Mouse (Mus musculus): ENCODE data around the gene Rabgap1l. TPM values are rescaled to one million over a fixed set of nuclear protein-coding genes. Genes with fewer than 3 reads are reported as not detected.

Gene Rabgap1l
- polyA plus RNA-seq, 1 experiment, result 12.9 TPM

DNA sequence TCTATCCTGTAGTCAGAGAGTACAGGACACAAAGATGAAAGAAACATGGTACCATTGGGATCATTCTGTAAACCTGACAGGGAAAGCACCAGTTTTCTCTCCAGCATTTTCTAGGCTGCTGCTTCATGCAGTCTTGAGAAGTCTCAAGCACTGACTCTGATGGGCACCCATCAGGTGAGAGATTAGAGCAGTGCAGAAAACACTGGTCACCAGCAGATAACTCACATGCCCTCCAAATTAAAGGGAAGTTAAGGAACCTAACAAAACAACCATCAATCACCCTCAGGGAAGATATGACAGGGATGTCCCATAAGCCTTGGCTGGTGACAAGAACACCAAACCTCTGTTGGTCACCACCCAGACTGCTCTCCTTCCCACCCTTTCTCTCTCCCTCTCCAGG, 285.2 kb downstream of the Rabgap1l start:
- TF ChIP-seq POLR2A (IDR thresholded peaks at IDR 0.05; ENCODE audit: low read depth, low read length) (no peak), CTCF (conservative IDR thresholded peaks at IDR 0.05; ENCODE audit: insufficient read depth, insufficient read length, low read depth, low read length) (no peak)
- Histone ChIP-seq H3K4me3 (ENCODE audit: insufficient read depth, low read depth, low read length) (no peak overlapping the region), H3K27ac (ENCODE audit: insufficient read depth, low read depth, low read length) (no peak overlapping the region), H3K36me3 (ENCODE audit: control insufficient read depth, insufficient read depth, low read length) (no peaks in the 10 kb centered on the region), H3K4me1 (ENCODE audit: control insufficient read depth, insufficient read depth, low read length) (no peaks in the 10 kb centered on the region), H3K27me3 (replicated peaks; ENCODE audit: control insufficient read depth, insufficient read depth, low read length) (no peaks in the 10 kb centered on the region)
- no peak for DNase-seq

DNA sequence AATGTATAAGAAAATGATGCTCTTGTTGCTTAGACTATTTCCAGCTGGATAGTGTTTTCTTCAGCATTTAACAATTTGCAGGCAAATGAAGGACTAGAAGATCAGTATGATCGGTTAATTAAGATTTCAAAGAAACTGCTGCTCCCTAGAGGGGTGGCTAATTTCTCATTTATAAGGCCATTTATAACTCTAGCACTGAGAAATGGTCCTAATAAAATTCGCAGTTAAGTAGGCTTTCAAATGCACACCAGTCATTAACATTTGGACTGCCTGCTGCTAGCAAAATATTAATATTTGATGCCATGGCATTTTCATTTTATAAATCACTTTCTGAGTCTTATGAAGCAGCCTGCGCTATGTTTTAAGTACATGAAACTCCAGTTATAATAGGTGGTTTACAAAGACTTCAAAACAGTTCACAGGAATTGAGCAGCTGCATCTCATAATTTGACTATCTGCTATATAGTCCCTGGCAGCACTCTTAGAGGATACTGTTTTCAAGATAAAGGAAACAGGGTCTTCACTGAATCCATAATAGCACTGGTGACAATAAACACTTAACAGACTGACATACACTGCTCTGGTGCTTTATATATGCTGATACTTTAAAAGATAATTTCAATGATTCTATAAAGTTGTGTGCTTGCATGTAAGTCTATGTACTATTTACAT, 296.0 kb downstream of the Rabgap1l start:
- 78% methylated on average over 3 of the region's 3 CpGs for WGBS
- H3K4me3 ChIP-seq (ENCODE audit: insufficient read depth, low read depth, low read length), result no peak overlapping the region

DNA sequence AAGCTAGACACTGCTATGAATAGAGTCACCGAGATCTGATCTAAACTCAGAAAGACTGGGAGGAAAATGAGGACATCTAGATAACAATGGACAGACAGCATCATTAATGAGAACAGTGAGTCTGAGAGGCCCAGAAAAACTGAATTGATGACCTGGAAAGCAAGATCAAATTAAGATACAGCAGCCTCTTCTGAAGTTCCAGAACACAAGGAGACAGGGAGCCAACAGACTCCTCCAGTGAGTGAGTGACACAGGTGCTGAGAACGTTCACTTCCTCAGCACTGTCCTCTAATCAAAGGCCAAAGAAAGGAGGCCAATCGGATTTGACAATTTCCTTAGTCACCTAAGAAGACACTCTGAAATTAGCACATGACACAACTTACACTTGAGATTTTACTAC, 307.3 kb downstream of the Rabgap1l start:
- Histone ChIP-seq H3K4me3 (ENCODE audit: insufficient read depth, low read depth, low read length) (no peak overlapping the region), H3K4me1 (ENCODE audit: control insufficient read depth, insufficient read depth, low read length) (no peaks in the 10 kb centered on the region), H3K27me3 (replicated peaks; ENCODE audit: control insufficient read depth, insufficient read depth, low read length) (no peaks in the 10 kb centered on the region), H3K36me3 (ENCODE audit: control insufficient read depth, insufficient read depth, low read length) (no peaks in the 10 kb centered on the region), H3K27ac (ENCODE audit: insufficient read depth, low read depth, low read length) (no peak overlapping the region)
- TF ChIP-seq CTCF (conservative IDR thresholded peaks at IDR 0.05; ENCODE audit: insufficient read depth, insufficient read length, low read depth, low read length) (no peak), POLR2A (IDR thresholded peaks at IDR 0.05; ENCODE audit: low read depth, low read length) (no peak)
- DNase-seq, result no peak
- 63% methylated on average over 3 of the region's 3 CpGs for WGBS

More for the DNA sequence above, 296.0 kb downstream of the Rabgap1l start:
- no peak for TF ChIP-seq POLR2A (IDR thresholded peaks at IDR 0.05; ENCODE audit: low read depth, low read length)
- no peak for TF ChIP-seq CTCF (conservative IDR thresholded peaks at IDR 0.05; ENCODE audit: insufficient read depth, insufficient read length, low read depth, low read length)
- no peaks in the 10 kb centered on the region for H3K4me1 ChIP-seq (ENCODE audit: control insufficient read depth, insufficient read depth, low read length)
- no peak for DNase-seq
- H3K36me3 ChIP-seq (ENCODE audit: control insufficient read depth, insufficient read depth, low read length), result no peaks in the 10 kb centered on the region
- no peaks in the 10 kb centered on the region for H3K27me3 ChIP-seq (replicated peaks; ENCODE audit: control insufficient read depth, insufficient read depth, low read length)
- H3K27ac ChIP-seq (ENCODE audit: insufficient read depth, low read depth, low read length), result no peak overlapping the region

DNA sequence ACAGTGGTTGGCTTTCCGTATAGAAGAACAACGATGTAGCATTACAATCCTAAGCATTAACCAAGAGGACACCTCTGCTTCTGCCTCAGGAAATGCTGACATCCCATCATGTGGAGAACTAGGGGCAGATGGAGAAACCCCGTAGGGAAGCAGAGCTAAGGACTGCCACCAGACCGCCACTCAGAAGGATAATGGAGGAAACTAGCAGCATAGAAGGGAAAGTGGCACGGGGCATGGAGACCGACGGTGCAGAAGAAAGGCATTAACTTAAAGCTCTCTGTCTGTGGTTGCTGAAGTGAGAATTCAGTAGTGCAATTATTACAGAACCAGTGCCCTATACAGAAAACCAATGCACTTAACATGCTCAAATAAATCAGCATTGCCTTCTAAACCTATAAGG, 308.0 kb downstream of the Rabgap1l start:
- no peak for DNase-seq
- 88% methylated on average over 7 of the region's 7 CpGs for WGBS
- no peaks in the 10 kb centered on the region for H3K27me3 ChIP-seq (replicated peaks; ENCODE audit: control insufficient read depth, insufficient read depth, low read length)
- H3K4me1 ChIP-seq (ENCODE audit: control insufficient read depth, insufficient read depth, low read length), result no peaks in the 10 kb centered on the region
- no peaks in the 10 kb centered on the region for H3K36me3 ChIP-seq (ENCODE audit: control insufficient read depth, insufficient read depth, low read length)
- TF ChIP-seq CTCF (conservative IDR thresholded peaks at IDR 0.05; ENCODE audit: insufficient read depth, insufficient read length, low read depth, low read length), result no peak
- TF ChIP-seq POLR2A (IDR thresholded peaks at IDR 0.05; ENCODE audit: low read depth, low read length), result no peak
- no peak overlapping the region for H3K27ac ChIP-seq (ENCODE audit: insufficient read depth, low read depth, low read length)
- no peak overlapping the region for H3K4me3 ChIP-seq (ENCODE audit: insufficient read depth, low read depth, low read length)

DNA sequence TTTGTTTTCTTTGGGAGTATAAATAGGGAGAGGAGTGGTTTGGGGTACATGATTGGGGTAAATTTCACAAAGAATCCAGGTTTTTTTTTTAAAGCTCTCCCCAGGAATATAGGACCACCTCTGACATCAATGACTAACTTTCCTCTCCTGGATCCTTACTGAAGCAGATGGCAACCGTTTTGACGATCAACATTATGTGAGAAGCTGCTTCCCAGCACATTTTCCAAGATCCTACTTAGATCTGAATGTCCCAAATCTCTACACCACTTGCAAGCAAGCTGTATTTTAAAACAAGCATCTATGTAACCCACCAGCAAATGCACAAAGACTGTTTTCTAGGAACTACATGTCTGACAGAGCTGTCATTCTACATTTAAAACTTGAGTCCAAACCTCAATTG, 311.4 kb downstream of the Rabgap1l start:
- TF ChIP-seq CTCF (conservative IDR thresholded peaks at IDR 0.05; ENCODE audit: insufficient read depth, insufficient read length, low read depth, low read length), result no peak
- TF ChIP-seq POLR2A (IDR thresholded peaks at IDR 0.05; ENCODE audit: low read depth, low read length), result no peak

DNA sequence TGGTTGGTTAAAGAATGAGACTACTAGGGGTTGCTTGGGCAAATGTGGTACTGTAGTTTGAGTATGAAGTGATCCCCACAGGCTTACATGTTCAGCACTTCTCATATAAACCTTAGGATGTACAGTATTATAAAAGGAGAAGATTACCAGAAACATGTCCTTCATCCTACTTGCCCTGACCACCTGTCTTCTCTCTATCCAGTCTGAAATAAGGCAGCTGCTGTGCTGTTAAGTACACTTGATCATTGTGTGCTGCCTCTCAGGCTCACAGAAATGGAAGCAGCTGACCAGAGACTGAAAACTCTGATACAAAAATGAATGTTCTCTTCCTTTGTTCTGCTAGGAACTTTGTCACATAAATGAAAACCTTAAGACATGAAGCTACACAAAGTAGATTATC, 325.6 kb downstream of the Rabgap1l start:
- Histone ChIP-seq H3K4me1 (ENCODE audit: control insufficient read depth, insufficient read depth, low read length) (no peaks in the 10 kb centered on the region), H3K27ac (ENCODE audit: insufficient read depth, low read depth, low read length) (no peak overlapping the region), H3K36me3 (ENCODE audit: control insufficient read depth, insufficient read depth, low read length) (no peaks in the 10 kb centered on the region), H3K4me3 (ENCODE audit: insufficient read depth, low read depth, low read length) (no peak overlapping the region), H3K27me3 (replicated peaks; ENCODE audit: control insufficient read depth, insufficient read depth, low read length) (no peaks in the 10 kb centered on the region)
- no peak for DNase-seq
- no peak for TF ChIP-seq CTCF (conservative IDR thresholded peaks at IDR 0.05; ENCODE audit: insufficient read depth, insufficient read length, low read depth, low read length)
- TF ChIP-seq POLR2A (IDR thresholded peaks at IDR 0.05; ENCODE audit: low read depth, low read length), result no peak

More for the DNA sequence above, 311.4 kb downstream of the Rabgap1l start:
- WGBS, result 94% methylated on average over 2 of the region's 2 CpGs
- no peak for DNase-seq
- H3K36me3 ChIP-seq (ENCODE audit: control insufficient read depth, insufficient read depth, low read length), result no peaks in the 10 kb centered on the region
- H3K4me3 ChIP-seq (ENCODE audit: insufficient read depth, low read depth, low read length), result no peak overlapping the region
- H3K27me3 ChIP-seq (replicated peaks; ENCODE audit: control insufficient read depth, insufficient read depth, low read length), result no peaks in the 10 kb centered on the region
- no peaks in the 10 kb centered on the region for H3K4me1 ChIP-seq (ENCODE audit: control insufficient read depth, insufficient read depth, low read length)
- no peak overlapping the region for H3K27ac ChIP-seq (ENCODE audit: insufficient read depth, low read depth, low read length)

DNA sequence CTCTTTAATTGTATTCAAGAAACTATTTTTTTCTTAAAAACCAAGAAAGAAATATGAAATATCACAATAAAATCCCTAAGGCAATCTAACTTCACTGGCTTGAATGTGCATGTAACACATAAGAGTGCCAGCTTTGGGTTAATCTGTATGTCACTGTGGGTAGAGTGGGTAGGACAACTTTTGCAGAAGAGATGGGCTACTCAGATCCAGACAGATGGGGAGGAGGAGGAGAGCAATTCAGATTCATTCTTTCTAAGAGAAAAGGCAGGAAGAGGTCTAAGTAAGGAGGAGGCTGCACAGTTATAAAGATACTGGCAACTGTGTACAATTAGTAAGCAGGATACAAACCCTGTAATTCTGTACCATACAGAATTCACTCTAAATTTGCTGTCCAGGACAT, 327.8 kb downstream of the Rabgap1l start:
- Histone ChIP-seq H3K27ac (ENCODE audit: insufficient read depth, low read depth, low read length) (no peak overlapping the region), H3K4me1 (ENCODE audit: control insufficient read depth, insufficient read depth, low read length) (no peaks in the 10 kb centered on the region), H3K27me3 (replicated peaks; ENCODE audit: control insufficient read depth, insufficient read depth, low read length) (no peaks in the 10 kb centered on the region), H3K4me3 (ENCODE audit: insufficient read depth, low read depth, low read length) (no peak overlapping the region), H3K36me3 (ENCODE audit: control insufficient read depth, insufficient read depth, low read length) (no peaks in the 10 kb centered on the region)
- TF ChIP-seq CTCF (conservative IDR thresholded peaks at IDR 0.05; ENCODE audit: insufficient read depth, insufficient read length, low read depth, low read length), result no peak
- no peak for TF ChIP-seq POLR2A (IDR thresholded peaks at IDR 0.05; ENCODE audit: low read depth, low read length)
- no peak for DNase-seq
